ENCODE assay signal across 20 mouse cellular contexts in the genomic region with DNA sequence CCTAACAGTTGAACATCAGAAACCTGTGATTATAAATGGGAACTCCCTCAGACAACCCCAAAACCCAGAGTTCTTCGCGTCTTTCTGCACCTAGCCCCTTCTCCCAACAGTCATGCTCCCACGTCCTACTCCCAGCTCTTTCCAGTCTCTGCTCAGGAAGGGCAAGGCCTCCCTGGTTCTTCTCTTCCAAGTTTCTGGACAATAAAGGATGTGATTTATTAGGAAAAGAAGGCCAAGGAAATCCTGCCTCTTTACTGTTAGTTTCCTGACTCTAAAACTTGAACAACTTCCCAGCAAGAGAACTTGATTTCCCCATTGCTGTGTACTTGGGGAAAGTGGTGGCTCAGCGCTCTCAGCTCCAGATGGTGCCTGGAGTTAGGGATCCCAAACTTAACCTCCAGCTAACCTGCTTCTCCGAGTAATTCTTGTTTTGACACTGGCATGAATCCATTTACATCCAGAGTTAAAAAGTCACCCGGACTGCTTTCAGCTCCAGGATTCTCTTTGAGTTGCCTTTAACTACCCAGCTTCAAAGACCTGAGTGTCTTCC.
DNase-seq lines count a peak whose midpoint lies in the region; ATAC-seq lines count a peak whose summit lies in the region.
"Had no signal": no experiment of that assay in that cellular context is flagged by ENCODE, and none has a peak within 500 bp of the region (broad histone marks: within the 10 kb centered on the region; RNA-seq: fewer than 3 reads in every experiment).

No protein-coding gene starts in this region.

- H3K27me3 ChIP-seq in kidney, embryonic 16.5 days (ENCODE audit: insufficient read depth, low read length): no peaks in the 10 kb centered on the region
- no peaks in the 10 kb centered on the region for H3K27me3 ChIP-seq in limb, embryonic 15.5 days
- H3K27me3 ChIP-seq in forebrain, embryonic 11.5 days (ENCODE audit: control insufficient read depth, insufficient read depth, low read length): no peaks in the 10 kb centered on the region
- H3K27me3 ChIP-seq: embryonic facial prominence, embryonic 12.5 days; forebrain, embryonic 15.5 days; lung, embryonic 15.5 days; midbrain, embryonic 12.5 days had no signal

- no peak for ATAC-seq in kidney, embryonic 16.5 days (ENCODE audit: low FRiP score, low TSS enrichment)
- ATAC-seq in limb, embryonic 15.5 days (ENCODE audit: insufficient number of reproducible peaks, low FRiP score, low TSS enrichment, low read depth): no peak
- no peak for ATAC-seq in forebrain, embryonic 11.5 days (replicated peaks; ENCODE audit: low FRiP score)
- ATAC-seq: forebrain, embryonic 15.5 days had no signal

- H3K27ac ChIP-seq in kidney, embryonic 16.5 days (ENCODE audit: low read length): peak overlapping the region; percentile 90
- H3K27ac ChIP-seq in limb, embryonic 15.5 days: 0 out of 2 replicates have a peak overlapping the region, but pooled peaks have one; percentile 12
- H3K27ac ChIP-seq in forebrain, embryonic 11.5 days (ENCODE audit: low read depth, low read length): no peak overlapping the region
- H3K27ac ChIP-seq: embryonic facial prominence, embryonic 12.5 days; forebrain, embryonic 15.5 days; hindbrain, embryonic 10.5 days; macrophage; midbrain, embryonic 12.5 days had no signal

- 0 out of 2 replicates have a peak, but pooled peaks cover 2% of the 10 kb centered on the region for H3K36me3 ChIP-seq in kidney, embryonic 16.5 days (ENCODE audit: insufficient read depth, low read length)
- peaks cover 11% of the 10 kb centered on the region for H3K36me3 ChIP-seq in limb, embryonic 15.5 days
- H3K36me3 ChIP-seq in forebrain, embryonic 11.5 days (ENCODE audit: control insufficient read depth, insufficient read depth, low read length): no peaks in the 10 kb centered on the region
- H3K36me3 ChIP-seq: embryonic facial prominence, embryonic 12.5 days; forebrain, embryonic 15.5 days; hindbrain, embryonic 10.5 days; lung, embryonic 15.5 days; midbrain, embryonic 12.5 days had no signal

- WGBS in kidney, embryonic 16.5 days: 34% methylated on average over 6 of the region's 6 CpGs
- 52% methylated on average over 6 of the region's 6 CpGs for WGBS in limb, embryonic 15.5 days
- 89% methylated on average over 6 of the region's 6 CpGs for WGBS in forebrain, embryonic 11.5 days

- H3K4me1 ChIP-seq in kidney, embryonic 16.5 days (ENCODE audit: insufficient read depth, low read length): peaks cover 37% of the 10 kb centered on the region
- peaks cover 15% of the 10 kb centered on the region for H3K4me1 ChIP-seq in limb, embryonic 15.5 days
- H3K4me1 ChIP-seq in forebrain, embryonic 11.5 days (replicated peaks; ENCODE audit: control insufficient read depth, insufficient read depth, low read length): no peaks in the 10 kb centered on the region
- H3K4me1 ChIP-seq: hindbrain, embryonic 10.5 days; midbrain, embryonic 12.5 days had no signal

- H3K9ac ChIP-seq in kidney, embryonic 16.5 days (replicated peaks; ENCODE audit: low read length): no peak overlapping the region
- no peak overlapping the region for H3K9ac ChIP-seq in limb, embryonic 15.5 days
- H3K9ac ChIP-seq in forebrain, embryonic 11.5 days (ENCODE audit: low read length): no peak overlapping the region
- H3K9ac ChIP-seq: embryonic facial prominence, embryonic 12.5 days; forebrain, embryonic 15.5 days; lung, embryonic 15.5 days; midbrain, embryonic 12.5 days had no signal

- no peak overlapping the region for H3K4me3 ChIP-seq in kidney, embryonic 16.5 days (ENCODE audit: low read length)
- no peak overlapping the region for H3K4me3 ChIP-seq in limb, embryonic 15.5 days
- H3K4me3 ChIP-seq in forebrain, embryonic 11.5 days (ENCODE audit: low read depth, low read length): no peak overlapping the region
- H3K4me3 ChIP-seq: embryonic facial prominence, embryonic 12.5 days; erythroblast, embryonic 14.5 days; forebrain, embryonic 15.5 days; hindbrain, embryonic 10.5 days; lung, embryonic 15.5 days; midbrain, embryonic 12.5 days had no signal

- peak; percentile 20 for DNase-seq in adrenal gland, postnatal 14 days
- no peak for DNase-seq in adrenal gland, postnatal 25 days
- DNase-seq in adipocyte (ENCODE audit: low spot score): peak; percentile 6
- no peak for DNase-seq in thymus, postnatal 36 days
- DNase-seq in right cerebral cortex, postnatal 4 days: no peak
- no peak for DNase-seq in forebrain, embryonic 11.5 days (ENCODE audit: low spot score)
- DNase-seq: adrenal gland, adult 8-10 months; cerebellum, postnatal 10 days; gastrocnemius, postnatal 36 days; layer of hippocampus, postnatal 36 days had no signal

- H3K4me2 ChIP-seq in kidney, embryonic 16.5 days (replicated peaks; ENCODE audit: low read depth, low read length): no peak overlapping the region
- H3K4me2 ChIP-seq in limb, embryonic 15.5 days: no peak overlapping the region
- no peak overlapping the region for H3K4me2 ChIP-seq in forebrain, embryonic 11.5 days (ENCODE audit: low read depth, low read length, severe bottlenecking)
- H3K4me2 ChIP-seq: embryonic facial prominence, embryonic 12.5 days; forebrain, embryonic 15.5 days; liver, embryonic 11.5 days; lung, embryonic 15.5 days; midbrain, embryonic 12.5 days had no signal

- no peaks in the 10 kb centered on the region for H3K9me3 ChIP-seq in kidney, embryonic 16.5 days (ENCODE audit: low read length)
- no peaks in the 10 kb centered on the region for H3K9me3 ChIP-seq in limb, embryonic 15.5 days
- H3K9me3 ChIP-seq in forebrain, embryonic 11.5 days (ENCODE audit: control insufficient read depth, low read length): no peaks in the 10 kb centered on the region
- H3K9me3 ChIP-seq: embryonic facial prominence, embryonic 12.5 days; forebrain, embryonic 15.5 days; hindbrain, embryonic 10.5 days; lung, embryonic 15.5 days; midbrain, embryonic 12.5 days had no signal

Comparison
In these comparisons a context has a peak if more than half of its experiments do, and no peak if none do; other contexts are left out.
1. DNase-seq: peak in adrenal gland, postnatal 14 days (single experiment) and adipocyte (single experiment); none in adrenal gland, postnatal 25 days (single experiment), thymus, postnatal 36 days (0 of 2), right cerebral cortex, postnatal 4 days (single experiment) and forebrain, embryonic 11.5 days (single experiment).